Mouse (Mus musculus) liver, adult 2 months (tissue): ENCODE data around the gene Gm26558.

Source experiments
- CTCF ChIP-seq: fragments of 200-500 bp; IDR thresholded peaks from 2 replicates; pipeline ENCODE4 v1.5.1; 2011; ENCODE audit warnings: low read depth, low read length, control low read depth
- POLR2A ChIP-seq: fragments of 200-500 bp; IDR thresholded peaks from 2 replicates; pipeline ENCODE4 v1.6.1; 2011; ENCODE audit warnings: low read length, control low read depth; ENCODE audit not compliant: insufficient read depth; ENCODE audit errors: extremely low read depth

DNA sequence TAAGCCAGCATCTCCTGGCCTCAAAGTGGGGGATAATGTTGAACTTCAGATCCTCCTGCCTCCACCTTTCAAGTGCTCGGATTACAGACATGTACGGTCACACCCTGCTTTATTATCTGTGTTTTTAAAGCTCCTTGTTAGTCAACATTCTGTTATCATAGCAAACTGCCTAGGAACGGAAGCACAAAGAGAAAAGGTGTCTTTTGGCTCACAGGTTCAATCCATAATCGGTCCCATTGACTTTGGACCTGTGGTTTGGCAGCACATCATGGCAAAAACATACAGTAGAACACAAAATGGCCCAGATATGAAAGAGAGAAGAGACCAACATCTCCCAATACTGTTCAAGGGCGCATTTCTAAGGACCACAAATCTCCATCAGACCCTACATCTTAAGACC lies 13.6 kb downstream of the Gm26558 start:
- TF ChIP-seq CTCF (no peak), POLR2A (no peak)
